Mouse (Mus musculus) right cerebral cortex, postnatal 4 days (tissue): ENCODE results near the gene Musk.
"Not testable (repeated sequence)": the region's sequence is repeated elsewhere in the genome, so short reads cannot be mapped to it uniquely, and the experiment has no call there.

ENCODE experiments used
- DNase-seq: peaks from one replicate; pipeline ENCODE4 v3.0.0-alpha.2; 2022

Musk gene

DNA sequence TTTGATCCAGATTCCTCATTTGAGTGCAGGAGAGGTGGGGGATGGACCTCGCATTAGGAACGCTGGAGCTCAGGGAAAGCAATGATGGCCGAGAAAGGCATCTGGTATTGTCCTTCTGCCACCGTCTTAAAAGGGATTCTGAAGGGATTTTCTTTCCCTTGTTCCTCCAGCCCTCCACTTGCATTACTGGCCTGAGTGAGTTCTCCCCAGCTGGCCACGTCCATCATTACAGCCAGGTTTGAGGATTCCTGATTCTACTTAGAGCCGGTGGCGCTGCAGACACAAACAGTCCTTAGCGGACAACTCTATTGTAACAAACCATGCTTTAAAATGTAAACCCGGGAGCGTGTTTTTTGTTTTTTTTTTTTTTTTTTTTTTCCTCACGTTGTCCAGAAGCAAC, at the start of gene Musk:
Gene Musk, plus strand, starts transcription at position 274 of the 400 bp plus-strand sequence.
- DNase-seq: no peak

DNA sequence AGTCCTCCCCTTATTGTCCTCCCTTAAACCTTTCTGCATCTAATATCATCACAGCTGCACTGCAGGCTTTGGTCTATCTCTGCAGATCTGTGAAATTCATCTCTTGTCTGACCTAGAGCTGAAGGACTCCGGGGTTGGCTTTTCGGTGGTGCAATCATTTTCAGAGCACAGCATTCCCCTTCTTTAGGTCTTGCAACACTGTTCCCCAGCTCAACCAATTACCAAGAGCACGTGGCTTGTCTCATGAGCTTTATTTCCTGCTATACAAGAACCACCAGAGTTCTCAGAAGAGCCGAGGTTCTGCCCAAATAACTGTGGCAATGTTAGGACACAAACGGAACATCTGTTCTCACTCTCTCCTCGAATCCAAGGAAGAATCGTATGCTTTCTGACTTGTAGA, 45.3 kb upstream of the Musk start:
- no peak for DNase-seq

- DNase-seq: no peak
Observed at GRCm38 (mm10) chr4:58245544-58245943, 40.2 kb upstream of the Musk start.

- DNase-seq: no peak
Observed at GRCm38 (mm10) chr4:58252381-58252780, 33.4 kb upstream of the Musk start.

DNA sequence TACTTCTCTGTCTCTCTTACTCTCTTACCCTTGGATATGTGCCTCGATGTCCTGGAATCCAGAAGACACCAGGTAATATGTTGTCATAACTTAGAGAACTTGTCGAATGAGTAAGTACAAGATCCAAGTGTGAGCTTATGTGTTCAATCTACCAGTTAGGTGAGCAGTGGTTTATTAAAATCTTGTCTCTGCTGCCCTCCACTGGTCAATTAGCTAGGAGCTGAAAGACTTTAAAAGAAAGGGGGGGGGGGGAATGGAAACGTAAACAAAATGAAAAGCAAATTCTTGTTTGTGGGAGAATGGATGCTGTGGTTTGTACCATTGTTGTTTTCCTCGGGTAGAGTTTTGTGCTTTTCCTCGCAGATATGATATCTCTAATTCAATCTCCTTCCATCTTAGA, 32.4 kb upstream of the Musk start:
- DNase-seq: peak; percentile 59

- DNase-seq: not testable (repeated sequence)
Observed at GRCm38 (mm10) chr4:58260767-58261166, 25.0 kb upstream of the Musk start.

- DNase-seq: peak; percentile 74
Observed at GRCm38 (mm10) chr4:58266294-58266693, 19.5 kb upstream of the Musk start.

DNA sequence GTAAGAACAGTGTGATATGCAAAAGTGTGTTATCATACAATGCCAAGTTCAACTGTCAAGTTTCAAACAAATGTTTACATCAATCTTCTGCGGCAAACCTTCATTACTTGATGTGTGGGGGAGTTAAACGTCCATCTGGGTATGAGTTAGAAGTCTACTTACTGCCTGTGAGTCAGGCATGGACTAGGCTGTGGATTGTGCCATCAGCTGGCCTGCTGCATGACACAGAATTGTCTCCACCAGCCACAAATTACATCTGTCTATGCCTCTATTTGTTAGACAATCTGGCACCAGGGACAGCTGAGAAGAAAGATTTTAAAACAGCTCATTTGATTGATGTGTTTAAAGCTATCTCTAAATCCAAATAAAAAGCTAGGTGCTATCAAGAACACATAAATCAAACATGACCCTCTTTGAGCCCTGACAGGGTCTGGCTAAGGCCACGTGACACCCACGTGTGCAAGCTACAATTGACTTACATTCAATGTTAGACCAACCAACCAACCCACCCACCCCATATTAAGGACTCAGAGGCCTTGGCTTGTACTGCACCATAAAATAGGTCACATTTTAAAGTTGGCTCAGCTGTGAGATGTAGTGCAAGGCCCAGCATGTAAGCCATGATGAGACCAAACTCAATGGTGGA, 16.7 kb upstream of the Musk start:
- DNase-seq: no peak

DNA sequence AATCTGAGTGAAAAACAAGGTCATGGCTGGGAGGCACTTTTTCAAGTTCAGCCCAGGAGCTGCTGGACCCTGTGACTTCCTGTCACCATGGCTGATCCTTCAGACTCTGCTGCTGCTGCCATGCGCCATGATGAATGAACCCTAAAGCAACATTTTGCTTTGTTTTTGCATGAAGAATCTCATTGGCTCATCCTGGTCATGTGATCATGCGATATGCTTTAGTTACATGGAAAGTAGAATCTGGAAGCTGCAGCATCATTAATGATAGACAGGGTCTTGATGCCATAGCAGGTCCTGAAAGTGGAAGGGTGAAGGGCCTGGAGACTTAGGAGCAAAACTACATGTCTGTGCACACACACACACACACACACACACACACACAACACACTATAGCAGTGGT, 15.8 kb upstream of the Musk start:
- DNase-seq: no peak

- no peak for DNase-seq
Observed at GRCm38 (mm10) chr4:58270956-58271355, 14.8 kb upstream of the Musk start.

GRCm38 (mm10) chr4:58271504-58272162, 14.1 kb upstream of the Musk start:
- DNase-seq: no peak

GRCm38 (mm10) chr4:58275261-58275895, 10.4 kb upstream of the Musk start:
- DNase-seq: no peak

DNA sequence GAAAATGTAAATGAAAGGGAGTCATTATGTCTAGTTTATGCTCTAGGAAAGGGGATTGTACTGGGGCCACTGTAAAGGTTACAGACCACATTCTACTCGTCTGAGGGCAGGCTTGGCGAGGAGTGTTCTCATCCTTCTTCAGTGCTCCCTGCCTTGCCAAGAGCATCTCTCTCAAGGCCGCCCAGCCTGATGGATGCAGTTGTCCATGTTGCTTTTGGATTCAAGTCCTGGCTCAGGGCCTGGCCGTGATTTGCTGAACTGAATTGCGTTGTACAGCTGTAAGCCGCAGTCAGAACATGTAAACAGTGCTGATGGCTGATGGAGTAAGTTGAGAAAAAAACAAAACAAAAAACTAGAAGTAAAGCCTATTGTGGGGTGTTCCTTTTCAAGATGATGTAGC, 7.4 kb upstream of the Musk start:
- no peak for DNase-seq

GRCm38 (mm10) chr4:58280121-58280520, 5.6 kb upstream of the Musk start:
- DNase-seq: no peak

- no peak for DNase-seq
Observed at GRCm38 (mm10) chr4:58286368-58287090, 769 bp downstream of the Musk start.

- no peak for DNase-seq
Observed at GRCm38 (mm10) chr4:58288753-58289152, 3.0 kb downstream of the Musk start.

GRCm38 (mm10) chr4:58291828-58292227, 6.1 kb downstream of the Musk start:
- DNase-seq: no peak

DNA sequence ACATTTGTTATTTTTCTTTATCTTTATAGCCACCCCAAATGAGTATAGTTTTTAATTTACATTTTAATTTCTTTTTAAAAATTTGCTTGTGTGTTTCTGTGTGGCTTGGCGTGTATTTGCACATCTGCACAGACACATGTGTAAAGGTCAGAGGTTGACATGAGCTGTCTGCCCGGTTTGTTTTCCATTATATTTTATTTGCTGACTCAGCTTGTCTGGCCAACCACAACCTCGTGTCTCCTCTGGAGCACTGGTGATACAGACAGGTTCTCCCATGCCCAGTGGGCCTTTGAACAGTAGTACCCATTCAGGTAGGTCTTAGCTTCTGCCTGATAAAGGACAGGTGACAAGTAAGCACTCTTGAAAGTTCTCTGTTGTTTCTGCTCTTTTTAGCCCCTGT, 7.3 kb downstream of the Musk start:
- DNase-seq: no peak

GRCm38 (mm10) chr4:58303862-58304261, 18.1 kb downstream of the Musk start:
- DNase-seq: no peak

DNA sequence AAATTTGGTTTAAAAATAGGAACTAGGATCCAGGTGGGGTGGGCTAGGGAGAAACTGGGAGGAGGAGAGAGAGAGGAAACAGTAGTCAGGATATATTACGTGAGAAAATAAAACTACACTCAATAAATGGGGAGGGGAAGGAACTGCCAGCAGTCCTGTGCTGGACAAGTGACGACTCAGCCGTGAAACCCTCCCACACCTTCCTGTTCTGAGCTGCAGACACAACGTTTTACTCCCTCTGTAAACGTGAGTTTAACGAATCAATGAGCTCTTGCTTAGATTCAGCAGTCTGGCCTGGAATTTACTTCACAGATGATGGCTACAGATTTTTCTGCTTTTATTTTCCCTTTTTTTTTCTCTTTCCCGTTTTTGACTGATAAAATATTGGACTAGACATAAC, 18.8 kb downstream of the Musk start:
- DNase-seq: no peak

DNA sequence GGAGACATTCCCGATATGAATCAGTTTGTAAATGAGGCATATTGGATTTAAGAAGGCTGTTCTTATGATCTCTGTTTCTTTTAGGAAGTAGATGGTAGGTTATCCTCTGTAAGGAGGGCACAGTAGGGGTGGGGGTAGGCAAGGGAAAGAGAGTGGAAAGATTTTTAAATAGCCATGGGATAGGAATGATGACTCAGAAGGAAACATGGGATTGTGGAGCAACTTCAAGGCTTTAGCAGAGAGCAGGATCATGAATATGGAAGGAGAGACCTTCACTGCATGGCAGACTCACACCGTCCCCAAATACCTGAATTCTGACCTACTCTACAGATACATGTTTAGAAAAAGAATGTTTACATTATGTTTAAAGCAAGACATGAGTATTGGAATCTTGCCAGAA, 21.7 kb downstream of the Musk start:
- no peak for DNase-seq

GRCm38 (mm10) chr4:58313344-58313743, 27.6 kb downstream of the Musk start:
- DNase-seq: no peak

DNA sequence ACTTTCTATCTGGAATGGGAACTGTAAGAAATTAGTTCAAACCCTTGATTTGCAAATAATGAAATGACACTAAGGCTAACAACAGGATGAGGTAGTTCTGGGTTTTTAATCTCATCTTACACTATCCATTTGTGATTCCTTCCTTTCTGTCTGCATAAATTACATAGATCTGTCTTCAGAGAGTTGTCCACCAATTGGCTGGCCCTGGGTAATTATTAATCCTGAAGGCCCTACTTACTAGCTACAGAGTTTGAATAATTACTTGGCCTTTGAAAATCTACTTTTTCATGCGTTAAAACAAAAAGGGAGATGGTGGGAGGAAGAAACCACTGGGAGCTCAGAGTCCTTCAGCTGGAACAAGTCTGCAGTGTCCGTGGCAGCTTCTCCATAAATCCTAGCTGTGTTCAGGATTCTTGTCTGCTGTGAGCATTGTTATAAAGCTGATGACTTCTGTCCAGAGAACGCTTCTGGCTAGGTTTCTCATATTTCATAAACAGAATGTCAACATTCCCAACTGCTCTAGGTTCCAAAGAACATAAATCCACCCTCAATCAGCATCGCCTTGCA, 29.3 kb downstream of the Musk start:
- DNase-seq: no peak
